Mouse (Mus musculus): ENCODE measurements at regions not wholly inside any gene's neighbourhood (a gene's known extent, or its start where the extent isn't known, plus 50 kb on each side); places are given as distances from the start of the nearest gene placed in this dataset.

GRCm38 (mm10) chr8:24214315-24214714, 511.3 kb downstream of the Adam3 start:
- 78% methylated on average over 4 of the region's 4 CpGs for WGBS
- Histone ChIP-seq H3K4me2 (ENCODE audit: low read length) (no peak overlapping the region), H3K27ac (ENCODE audit: low read depth, low read length) (no peak overlapping the region), H3K9me3 (ENCODE audit: control insufficient read depth, low read length) (no peaks in the 10 kb centered on the region), H3K27me3 (replicated peaks; ENCODE audit: control insufficient read depth, insufficient read depth, low read length) (no peaks in the 10 kb centered on the region), H3K36me3 (ENCODE audit: control insufficient read depth, insufficient read depth, low read length) (no peaks in the 10 kb centered on the region), H3K4me1 (ENCODE audit: control insufficient read depth, insufficient read depth, low read depth, low read length) (no peaks in the 10 kb centered on the region), H3K9ac (ENCODE audit: low read depth, low read length) (no peak overlapping the region), H3K4me3 (ENCODE audit: low read length) (no peak overlapping the region)
- no peak for ATAC-seq

DNA sequence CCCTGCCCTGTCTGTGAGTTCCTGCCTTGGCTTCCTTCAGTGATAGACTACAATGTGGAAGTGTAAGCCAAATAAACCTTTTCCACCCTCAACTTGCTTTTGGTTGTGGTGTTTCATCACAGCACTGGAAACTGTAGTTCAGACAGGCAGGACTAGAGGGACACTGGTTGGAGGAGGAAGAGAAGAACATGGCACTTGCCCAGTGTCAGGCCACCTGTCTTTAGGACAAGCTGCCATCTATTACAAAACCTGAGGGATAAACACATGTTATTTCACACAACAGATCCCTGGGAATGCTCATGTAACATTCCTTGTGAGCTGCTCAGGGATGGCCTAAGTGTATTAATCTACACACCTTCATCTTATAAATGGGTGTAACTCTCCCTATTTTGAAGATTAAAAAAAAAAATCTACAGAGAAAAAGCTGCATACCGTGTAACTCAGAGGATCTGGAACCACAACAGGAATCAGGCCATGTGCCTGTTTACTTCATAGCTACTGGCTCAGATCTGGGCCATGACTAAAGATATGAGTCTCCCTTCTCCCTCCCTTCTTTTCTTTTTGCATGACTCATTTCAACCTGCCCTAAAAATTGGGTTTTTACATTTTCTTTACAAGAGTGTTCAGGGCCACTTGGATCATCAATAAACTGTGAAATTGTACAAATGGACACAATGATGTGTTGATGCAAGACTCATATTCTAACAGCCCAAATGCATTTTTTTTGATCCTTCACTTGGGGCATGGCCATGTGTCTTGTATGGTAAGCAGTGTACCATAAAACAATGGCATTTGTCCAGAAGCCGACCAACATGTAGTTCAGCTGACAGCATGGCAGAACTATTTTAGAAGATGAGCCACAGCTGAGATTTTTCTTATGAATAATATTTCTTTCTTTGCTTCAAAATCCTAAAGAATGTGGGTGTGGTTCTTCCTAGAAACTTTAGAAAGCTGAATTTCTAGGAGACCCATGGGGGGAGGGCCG, 513.1 kb downstream of the Adam3 start:
- no peaks in the 10 kb centered on the region for H3K9me3 ChIP-seq (ENCODE audit: control insufficient read depth, low read length)
- no peak overlapping the region for H3K4me3 ChIP-seq (ENCODE audit: low read length)

DNA sequence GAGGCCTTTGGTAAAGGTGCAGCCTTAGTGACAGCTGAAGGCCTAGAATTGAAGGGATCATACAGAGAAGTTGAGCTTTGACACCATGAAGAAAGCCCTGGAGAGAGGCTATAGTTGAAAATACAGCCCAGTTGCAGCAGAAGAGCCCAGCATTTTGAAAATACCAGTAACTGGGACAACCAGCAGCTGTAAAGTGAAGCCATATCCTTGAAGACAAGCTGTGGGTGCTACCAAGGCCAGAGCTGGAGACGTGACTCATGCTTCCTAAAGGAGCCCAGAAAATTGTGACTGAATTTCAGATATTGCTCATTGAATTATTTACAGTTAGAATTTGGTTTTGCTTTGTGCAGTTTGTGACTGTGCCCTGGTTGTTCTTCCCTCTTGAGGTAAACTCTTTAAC, 514.6 kb downstream of the Adam3 start:
- Histone ChIP-seq H3K4me2 (ENCODE audit: low read length) (no peak overlapping the region), H3K27ac (ENCODE audit: low read depth, low read length) (no peak overlapping the region), H3K36me3 (ENCODE audit: control insufficient read depth, insufficient read depth, low read length) (no peaks in the 10 kb centered on the region), H3K4me3 (ENCODE audit: low read length) (no peak overlapping the region), H3K27me3 (replicated peaks; ENCODE audit: control insufficient read depth, insufficient read depth, low read length) (no peaks in the 10 kb centered on the region), H3K9me3 (ENCODE audit: control insufficient read depth, low read length) (no peaks in the 10 kb centered on the region), H3K9ac (ENCODE audit: low read depth, low read length) (no peak overlapping the region), H3K4me1 (ENCODE audit: control insufficient read depth, insufficient read depth, low read depth, low read length) (no peaks in the 10 kb centered on the region)
- ATAC-seq, result no peak
- WGBS, result 88% methylated on average over 1 of the region's 1 CpGs

More for the DNA sequence above, 513.1 kb downstream of the Adam3 start:
- WGBS, result 94% methylated on average over 3 of the region's 3 CpGs
- Histone ChIP-seq H3K4me2 (ENCODE audit: low read length) (no peak overlapping the region), H3K27me3 (replicated peaks; ENCODE audit: control insufficient read depth, insufficient read depth, low read length) (no peaks in the 10 kb centered on the region), H3K4me1 (ENCODE audit: control insufficient read depth, insufficient read depth, low read depth, low read length) (no peaks in the 10 kb centered on the region), H3K9ac (ENCODE audit: low read depth, low read length) (no peak overlapping the region), H3K36me3 (ENCODE audit: control insufficient read depth, insufficient read depth, low read length) (no peaks in the 10 kb centered on the region), H3K27ac (ENCODE audit: low read depth, low read length) (no peak overlapping the region)
- no peak for ATAC-seq

Data from hindbrain, embryonic 16.5 days (tissue).